Mouse (Mus musculus) erythroblast, embryonic 14.5 days (primary cell): ENCODE data around the gene Alox5.

Source experiments
- GATA1 ChIP-seq: IDR thresholded peaks from 2 replicates; pipeline ENCODE4 v1.6.1; 2012; ENCODE audit warnings: low read length, inconsistent platforms, mixed read lengths
- TAL1 ChIP-seq: IDR thresholded peaks from 3 replicates; pipeline ENCODE4 v1.6.1; 2012; ENCODE audit warnings: low read length, inconsistent platforms, mixed read lengths

GRCm38 (mm10) chr6:116369811-116370210 is 91.2 kb downstream of the Alox5 start:
- no peak for TF ChIP-seq TAL1
- TF ChIP-seq GATA1, result no peak
